Mouse (Mus musculus): ENCODE measurements around the gene Osbp.
A peak's percentile ranks its signal among the peaks of the same experiment; 100 is the strongest.

- TF ChIP-seq CTCF (conservative IDR thresholded peaks at IDR 0.05; ENCODE audit: low read length) (peak; percentile 18), NANOG (IDR thresholded peaks at IDR 0.05; ENCODE audit: borderline replicate concordance, low read length) (no peak)
Observed at GRCm38 (mm10) chr19:11964266-11964665, 1.5 kb upstream of the Osbp start.

Measured in E14TG2a.4 (cell line).